8 mouse cellular contexts compared by ENCODE assay signal in the genomic region with DNA sequence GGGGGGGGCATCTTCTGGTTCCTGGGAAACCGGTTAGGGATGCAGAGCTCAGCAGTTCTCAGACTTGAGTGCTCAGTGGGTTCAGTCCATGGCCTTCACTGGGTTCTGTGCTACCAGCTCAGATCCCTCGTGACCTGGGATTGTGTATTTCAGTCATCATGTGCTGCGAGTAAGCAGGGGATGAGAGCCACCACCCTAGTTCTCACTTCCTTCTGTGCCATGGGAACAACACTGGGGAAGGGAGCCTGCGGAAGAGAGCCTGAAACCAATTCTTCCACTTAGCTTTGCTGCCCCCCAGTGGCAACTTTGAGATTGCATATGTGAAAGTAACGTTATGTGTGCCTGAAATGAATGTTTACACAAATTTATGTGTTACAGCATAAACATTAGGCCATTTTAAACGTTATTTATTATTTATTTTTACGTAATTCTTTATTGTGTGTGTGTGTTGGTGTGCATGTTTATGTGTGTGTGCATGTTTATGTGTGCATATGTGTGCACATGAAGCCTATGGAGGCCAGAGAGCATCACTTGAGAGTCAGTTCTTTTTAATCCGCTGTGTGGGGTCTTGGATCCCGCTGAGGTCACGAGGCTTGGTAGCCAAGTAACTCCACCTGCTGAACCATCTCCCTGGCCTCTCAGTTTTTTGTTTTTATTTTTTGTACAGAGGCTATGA. TPM values are rescaled to one million over a fixed set of nuclear protein-coding genes. Genes with fewer than 3 reads are reported as not detected.
DNase-seq lines count a peak whose midpoint lies in the region; ATAC-seq and TF ChIP-seq lines count a peak whose summit lies in the region.

No protein-coding gene starts in this region.

- peak; percentile 59; the same call in 1 of the 2 replicates for ATAC-seq in erythroid progenitor cell, adult 5-6 weeks (replicated peaks; ENCODE audit: low FRiP score, poor library complexity, severe bottlenecking)
- ATAC-seq in heart, embryonic 12.5 days (ENCODE audit: insufficient number of reproducible peaks, low FRiP score) = 0 out of 2 replicates have a peak, but pooled peaks have one; percentile 48
- 0 out of 2 replicates have a peak, but pooled peaks have one; percentile 40 for ATAC-seq in liver, embryonic 12.5 days
- peak; percentile 56; the same call in 1 of the 2 replicates for ATAC-seq in stomach, embryonic 14.5 days (ENCODE audit: insufficient number of reproducible peaks, insufficient read depth, low FRiP score, low read depth)

- H3K9me3 ChIP-seq in heart, embryonic 12.5 days (replicated peaks) = no peaks in the 10 kb centered on the region
- H3K9me3 ChIP-seq in liver, embryonic 12.5 days (replicated peaks) = no peaks in the 10 kb centered on the region
- no peaks in the 10 kb centered on the region for H3K9me3 ChIP-seq in stomach, embryonic 14.5 days (ENCODE audit: control insufficient read depth, low read depth, low read length)

- peaks cover 6% of the 10 kb centered on the region for H3K4me1 ChIP-seq in heart, embryonic 12.5 days (replicated peaks)
- H3K4me1 ChIP-seq in liver, embryonic 12.5 days = no peaks in the 10 kb centered on the region
- H3K4me1 ChIP-seq in stomach, embryonic 14.5 days (ENCODE audit: control insufficient read depth, insufficient read depth, low read length) = no peaks in the 10 kb centered on the region

- peak; percentile 76; the same call in 1 of the 2 replicates for TF ChIP-seq CTCF in brain, embryonic 14.5 days (IDR thresholded peaks at IDR 0.05; ENCODE audit: borderline replicate concordance, extremely low read depth, insufficient read depth, insufficient read length)

- peaks cover 4% of the 10 kb centered on the region; the same call in 1 of the 2 replicates for H3K27me3 ChIP-seq in heart, embryonic 12.5 days (replicated peaks)
- H3K27me3 ChIP-seq in liver, embryonic 12.5 days (replicated peaks) = no peaks in the 10 kb centered on the region
- no peaks in the 10 kb centered on the region for H3K27me3 ChIP-seq in stomach, embryonic 14.5 days (ENCODE audit: control insufficient read depth, insufficient read depth, low read length)

- H3K4me3 ChIP-seq in heart, embryonic 12.5 days = no peak overlapping the region
- H3K4me3 ChIP-seq in liver, embryonic 12.5 days = no peak overlapping the region
- no peak overlapping the region for H3K4me3 ChIP-seq in stomach, embryonic 14.5 days (ENCODE audit: low read depth, low read length)

- no peak overlapping the region for H3K4me2 ChIP-seq in heart, embryonic 12.5 days
- no peak overlapping the region for H3K4me2 ChIP-seq in liver, embryonic 12.5 days
- no peak overlapping the region for H3K4me2 ChIP-seq in stomach, embryonic 14.5 days (replicated peaks; ENCODE audit: low read depth, low read length)

- peak; percentile 73 for DNase-seq in B cell, adult 2 months
- DNase-seq in brain, embryonic 14.5 days (ENCODE audit: low read depth) = peak; percentile 88
- DNase-seq in kidney, postnatal 10 days = peak; percentile 92
- DNase-seq in natural killer cell, adult 2 months (ENCODE audit: low spot score in 2 of 2) = peak; percentile 20 to 50

- H3K27ac ChIP-seq in heart, embryonic 12.5 days (ENCODE audit: poor library complexity, severe bottlenecking) = no peak overlapping the region
- H3K27ac ChIP-seq in liver, embryonic 12.5 days = no peak overlapping the region
- no peak overlapping the region for H3K27ac ChIP-seq in stomach, embryonic 14.5 days (ENCODE audit: low read length)

- H3K36me3 ChIP-seq in heart, embryonic 12.5 days = no peaks in the 10 kb centered on the region
- H3K36me3 ChIP-seq in liver, embryonic 12.5 days = no peaks in the 10 kb centered on the region
- H3K36me3 ChIP-seq in stomach, embryonic 14.5 days (ENCODE audit: control insufficient read depth, insufficient read depth, low read length) = no peaks in the 10 kb centered on the region

- 13% methylated on average over 10 of the region's 10 CpGs for WGBS in heart, embryonic 12.5 days
- 13% methylated on average over 10 of the region's 10 CpGs for WGBS in liver, embryonic 12.5 days (ENCODE audit: insufficient replicate concordance)
- WGBS in stomach, embryonic 14.5 days = 11% methylated on average over 10 of the region's 10 CpGs

- no peak overlapping the region for H3K9ac ChIP-seq in heart, embryonic 12.5 days
- H3K9ac ChIP-seq in liver, embryonic 12.5 days = no peak overlapping the region
- H3K9ac ChIP-seq in stomach, embryonic 14.5 days (replicated peaks; ENCODE audit: low read depth, low read length) = no peak overlapping the region

- no peak for TF ChIP-seq POLR2A in brain, embryonic 14.5 days (IDR thresholded peaks at IDR 0.05; ENCODE audit: borderline replicate concordance, extremely low read depth, insufficient read depth, insufficient read length, poor library complexity, severe bottlenecking)

RNA-seq across cellular contexts. Expression of a gene that starts 38.8 kb away (rescaled TPM):
- polyA plus RNA-seq in brain, embryonic 14.5 days (2012; rRNA removed) = 0.46 and 0.52 TPM in 2 replicates
- not detected in 2 replicates for total RNA-seq in erythroid progenitor cell, adult 5-6 weeks (2015; ENCODE audit: low replicate concordance)
- not detected in 2 replicates for total RNA-seq in erythroid progenitor cell, adult 5-6 weeks (2017; ENCODE audit: low replicate concordance)
- 0.26 TPM in 1 of 2 replicates, not detected in the other for polyA plus RNA-seq in heart, embryonic 12.5 days (2016; fragmentation: Nextera tagmentation; extraction: Ambion mirVana)
- 0.06 TPM in 1 of 2 replicates, not detected in the other for polyA plus RNA-seq in liver, embryonic 12.5 days (2016; fragmentation: Nextera tagmentation; extraction: Ambion mirVana)
- polyA plus RNA-seq in stomach, embryonic 14.5 days (2014; fragmentation: Nextera tagmentation; extraction: Ambion mirVana) = 0.10 and 0.17 TPM in 2 replicates

RNA-seq across cellular contexts. Expression of a gene that starts 45.9 kb away (rescaled TPM):
- polyA plus RNA-seq in brain, embryonic 14.5 days (2012; rRNA removed) = 0.20 and 0.36 TPM in 2 replicates
- total RNA-seq in erythroid progenitor cell, adult 5-6 weeks (2015; ENCODE audit: low replicate concordance) = 79.6 and 88.9 TPM in 2 replicates
- total RNA-seq in erythroid progenitor cell, adult 5-6 weeks (2017; ENCODE audit: low replicate concordance) = 40.0 and 44.3 TPM in 2 replicates
- 0.50 and 1.0 TPM in 2 replicates for polyA plus RNA-seq in heart, embryonic 12.5 days (2016; fragmentation: Nextera tagmentation; extraction: Ambion mirVana)
- polyA plus RNA-seq in liver, embryonic 12.5 days (2016; fragmentation: Nextera tagmentation; extraction: Ambion mirVana) = 6.6 and 7.6 TPM in 2 replicates
- 1.7 and 2.9 TPM in 2 replicates for polyA plus RNA-seq in stomach, embryonic 14.5 days (2014; fragmentation: Nextera tagmentation; extraction: Ambion mirVana)

Comparison
In these comparisons a context has a peak if more than half of its experiments do, and no peak if none do; other contexts are left out.
1. DNase-seq: peak in every context shown above with its lines; median percentile 92 in kidney, postnatal 10 days; 88 in brain, embryonic 14.5 days; 73 in B cell, adult 2 months; 35 in natural killer cell, adult 2 months.